Mouse (Mus musculus) G1E (cell line): ENCODE measurements around the gene Adgrv1. TPM values are rescaled to one million over a fixed set of nuclear protein-coding genes. Genes with fewer than 3 reads are reported as not detected.

ENCODE experiments used
- ATAC-seq: 2 replicates; pipeline ENCODE4 v1.8.0; 2016; ENCODE audit warnings: mild to moderate bottlenecking; ENCODE audit not compliant: insufficient number of reproducible peaks, poor library complexity, low FRiP score, severe bottlenecking; ENCODE audit errors: extremely low read depth
- DNase-seq: peaks from one replicate; pipeline ENCODE4 v3.0.0; 2012; ENCODE audit warnings: low spot score
- H3K27me3 ChIP-seq: 2 replicates; pipeline ENCODE4 v1.6.1; 2012; ENCODE audit warnings: mild to moderate bottlenecking, low read length, inconsistent platforms; ENCODE audit not compliant: insufficient read depth
- H3K36me3 ChIP-seq: replicated peaks from 2 replicates; pipeline ENCODE3; 2012; ENCODE audit warnings: mild to moderate bottlenecking, inconsistent platforms
- H3K4me1 ChIP-seq: 2 replicates; pipeline ENCODE4 v1.6.1; 2012; ENCODE audit warnings: low read depth, low read length, inconsistent platforms, mixed read lengths; ENCODE audit not compliant: insufficient read depth
- H3K4me3 ChIP-seq: 2 replicates; pipeline ENCODE4 v1.5.1; 2012; ENCODE audit warnings: low read depth, mild to moderate bottlenecking, inconsistent platforms, low read length, moderate library complexity, mixed read lengths
- H3K9me3 ChIP-seq: replicated peaks from 2 replicates; pipeline ENCODE4 v1.6.1; 2012; ENCODE audit warnings: inconsistent platforms
- CTCF ChIP-seq: IDR thresholded peaks from 2 replicates; pipeline ENCODE4 v1.5.1; 2012; ENCODE audit warnings: low read depth, low read length, inconsistent platforms, mixed read lengths
- GATA1 ChIP-seq: IDR thresholded peaks from 2 replicates; pipeline ENCODE4 v1.6.1; 2012; ENCODE audit warnings: borderline replicate concordance, low read length, inconsistent platforms, mixed read lengths
- GATA2 ChIP-seq: IDR thresholded peaks from 2 replicates; pipeline ENCODE4 v1.6.1; 2012; ENCODE audit warnings: low read depth, low read length, inconsistent platforms, borderline replicate concordance
- POLR2AphosphoS5 ChIP-seq: IDR thresholded peaks from 2 replicates; pipeline ENCODE4 v1.6.1; 2012; ENCODE audit warnings: low read depth, low read length, inconsistent platforms; ENCODE audit not compliant: insufficient replicate concordance
- TAL1 ChIP-seq: conservative IDR thresholded peaks from 2 replicates; pipeline ENCODE4 v1.6.1; 2012; ENCODE audit warnings: low read depth, low read length, inconsistent platforms, mixed read lengths
- polyA plus RNA-seq: library from polyadenylated mRNA; stranded (reverse); fragments of >175 nt; gene quantifications from 2 replicates; pipeline ENCODE4 v1.2.3, GENCODE M21; 2012
- total RNA-seq, 2 experiments: library from RNA; stranded (forward) in 1 of 2; stranded (reverse) in 1 of 2; fragments of 200-1000 nt in 1 of 2; fragments of >200 nt in 1 of 2; fragmentation: Nextera tagmentation in 1 of 2; gene quantifications; 2 replicates each; pipeline ENCODE4 v1.2.3; 2014 to 2017

Gene Adgrv1
- total and polyA plus RNA-seq, 3 experiments = 0.49 TPM; not detected in 2

DNA sequence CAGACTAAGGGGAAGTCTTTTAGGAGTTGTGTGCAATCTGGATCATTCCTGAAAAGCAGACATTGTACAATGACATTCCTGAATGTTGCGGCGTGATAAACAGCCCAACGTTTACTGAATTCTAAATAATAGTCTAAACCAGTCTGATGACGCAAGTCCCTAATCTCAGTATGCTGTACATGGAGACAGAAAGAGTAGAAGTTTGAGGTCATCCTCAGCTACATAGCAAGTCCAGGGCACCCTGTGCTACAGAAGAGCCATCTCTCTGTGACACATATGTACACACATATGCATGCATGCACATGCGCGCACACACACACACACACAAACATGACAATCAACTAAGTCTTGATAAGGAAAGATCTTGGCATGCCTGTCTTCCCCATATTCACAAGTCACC, 262.8 kb downstream of the Adgrv1 start:
- ATAC-seq = no peak
- H3K9me3 ChIP-seq = no peaks in the 10 kb centered on the region

DNA sequence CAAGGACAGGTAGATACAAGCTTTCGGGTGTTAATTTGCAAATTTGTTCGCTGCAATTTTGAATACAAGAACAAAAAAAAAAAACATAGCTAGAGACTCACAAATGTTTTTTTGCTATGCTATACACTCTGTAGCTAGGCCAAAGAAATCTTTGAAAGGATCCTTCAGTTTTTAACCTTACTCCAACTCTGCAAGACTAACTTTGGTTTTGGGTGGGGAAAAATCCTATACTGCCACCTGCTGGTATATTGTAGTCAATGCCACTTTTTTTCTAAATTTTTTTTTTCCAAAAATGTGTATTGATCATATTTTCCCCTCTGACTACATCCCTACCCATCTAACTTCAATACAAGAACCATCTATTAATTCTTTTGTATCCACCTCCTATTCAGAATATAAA, 263.4 kb downstream of the Adgrv1 start:
- no peak for ATAC-seq

More for the DNA sequence above, 262.8 kb downstream of the Adgrv1 start:
- H3K4me1 ChIP-seq = no peaks in the 10 kb centered on the region
- H3K36me3 ChIP-seq = no peaks in the 10 kb centered on the region
- H3K27me3 ChIP-seq = no peaks in the 10 kb centered on the region
- no peak for DNase-seq
- TF ChIP-seq GATA1 (no peak), POLR2AphosphoS5 (no peak), GATA2 (no peak), CTCF (no peak), TAL1 (no peak)
- no peak overlapping the region for H3K4me3 ChIP-seq

DNA sequence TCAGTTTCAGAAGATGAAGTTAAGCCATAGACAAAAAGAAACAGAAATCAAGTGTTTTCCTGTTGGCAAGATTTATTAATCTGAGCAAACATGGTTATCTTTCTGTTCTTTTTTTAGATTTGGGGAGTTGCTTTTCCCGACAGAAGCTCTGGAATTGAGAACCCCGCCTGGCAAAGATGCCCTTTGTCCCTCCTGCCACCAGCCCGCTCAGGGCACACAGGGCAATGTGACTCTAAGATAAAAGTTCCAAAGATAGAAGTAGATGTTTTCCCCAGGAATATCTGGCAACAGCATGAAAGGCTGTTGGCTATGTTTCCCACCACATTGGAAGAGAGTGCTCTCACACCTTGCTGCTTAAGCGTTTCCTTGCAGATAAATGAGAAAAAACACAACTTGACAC, 264.0 kb downstream of the Adgrv1 start:
- TF ChIP-seq TAL1 (no peak), POLR2AphosphoS5 (no peak), GATA1 (no peak), CTCF (no peak), GATA2 (no peak)
- Histone ChIP-seq H3K4me3 (no peak overlapping the region), H3K4me1 (no peaks in the 10 kb centered on the region), H3K9me3 (no peaks in the 10 kb centered on the region), H3K36me3 (no peaks in the 10 kb centered on the region), H3K27me3 (no peaks in the 10 kb centered on the region)
- no peak for ATAC-seq
- no peak for DNase-seq

More for the DNA sequence above, 263.4 kb downstream of the Adgrv1 start:
- no peak for TF ChIP-seq GATA2
- no peak for TF ChIP-seq POLR2AphosphoS5
- no peak for TF ChIP-seq CTCF
- no peak for TF ChIP-seq TAL1
- TF ChIP-seq GATA1 = no peak
- DNase-seq = no peak
- Histone ChIP-seq H3K4me3 (no peak overlapping the region), H3K27me3 (no peaks in the 10 kb centered on the region), H3K4me1 (no peaks in the 10 kb centered on the region), H3K9me3 (no peaks in the 10 kb centered on the region), H3K36me3 (no peaks in the 10 kb centered on the region)

DNA sequence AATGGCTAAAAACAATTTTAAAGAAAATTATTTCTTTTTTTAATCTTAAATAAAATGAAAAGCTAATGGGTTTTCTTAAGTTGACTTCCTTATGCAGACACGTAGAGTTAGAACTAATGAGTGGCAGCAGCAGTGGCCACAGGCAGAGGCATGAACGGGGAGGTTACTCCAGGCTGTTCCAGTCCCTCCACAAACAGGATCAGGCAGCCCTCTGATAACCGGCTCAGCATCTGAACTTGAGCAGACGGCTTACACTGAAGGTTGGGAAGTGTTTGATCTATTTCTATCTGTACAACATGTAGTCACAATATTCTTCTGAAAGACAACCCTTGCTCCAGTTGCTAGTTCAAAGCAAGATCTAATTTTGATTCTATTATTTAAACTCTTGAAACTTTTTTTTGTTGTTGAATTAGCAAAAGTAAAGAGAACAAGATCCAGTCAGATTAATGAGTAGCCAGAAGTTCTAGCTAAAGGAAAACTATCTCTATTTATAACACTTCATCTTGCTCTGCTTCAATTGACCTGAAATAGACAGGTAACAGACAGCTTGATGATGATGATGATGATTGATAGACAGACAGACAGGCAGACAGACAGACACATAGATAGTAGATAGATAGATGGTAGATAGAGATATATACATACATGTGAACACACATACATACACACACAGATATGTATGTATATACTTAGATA, 265.1 kb downstream of the Adgrv1 start:
- H3K27me3 ChIP-seq = no peaks in the 10 kb centered on the region
- H3K9me3 ChIP-seq = no peaks in the 10 kb centered on the region
- DNase-seq = no peak
- H3K4me3 ChIP-seq = no peak overlapping the region
- no peaks in the 10 kb centered on the region for H3K4me1 ChIP-seq
- TF ChIP-seq GATA2 = no peak
- TF ChIP-seq TAL1 = no peak
- no peak for TF ChIP-seq CTCF
- no peak for TF ChIP-seq POLR2AphosphoS5
- TF ChIP-seq GATA1 = no peak
- ATAC-seq = no peak
- no peaks in the 10 kb centered on the region for H3K36me3 ChIP-seq

DNA sequence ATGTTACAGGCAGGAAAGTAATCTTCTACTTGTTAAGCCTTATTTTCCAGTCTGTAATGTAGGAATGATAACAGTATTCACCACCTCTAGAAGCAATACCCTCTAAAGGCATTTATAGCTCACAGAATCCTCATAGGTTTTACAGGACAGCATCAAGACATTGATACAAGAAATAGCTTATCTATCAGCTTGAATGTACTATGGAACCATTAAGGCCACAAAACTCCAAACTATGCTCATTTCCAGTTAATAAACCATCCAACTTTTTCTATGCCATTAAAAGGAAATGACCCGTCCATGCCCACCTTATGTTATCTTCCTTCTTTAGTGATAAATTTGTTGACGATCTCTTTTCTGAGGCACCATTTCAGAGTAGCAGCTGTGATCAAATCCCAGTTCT, 272.6 kb downstream of the Adgrv1 start:
- ATAC-seq (no peak), DNase-seq (no peak)
- Histone ChIP-seq H3K9me3 (no peaks in the 10 kb centered on the region), H3K4me3 (no peak overlapping the region), H3K27me3 (peaks cover 5% of the 10 kb centered on the region), H3K36me3 (no peaks in the 10 kb centered on the region), H3K4me1 (no peaks in the 10 kb centered on the region)
- TF ChIP-seq GATA1 (no peak), POLR2AphosphoS5 (no peak), GATA2 (no peak), TAL1 (no peak), CTCF (no peak)

DNA sequence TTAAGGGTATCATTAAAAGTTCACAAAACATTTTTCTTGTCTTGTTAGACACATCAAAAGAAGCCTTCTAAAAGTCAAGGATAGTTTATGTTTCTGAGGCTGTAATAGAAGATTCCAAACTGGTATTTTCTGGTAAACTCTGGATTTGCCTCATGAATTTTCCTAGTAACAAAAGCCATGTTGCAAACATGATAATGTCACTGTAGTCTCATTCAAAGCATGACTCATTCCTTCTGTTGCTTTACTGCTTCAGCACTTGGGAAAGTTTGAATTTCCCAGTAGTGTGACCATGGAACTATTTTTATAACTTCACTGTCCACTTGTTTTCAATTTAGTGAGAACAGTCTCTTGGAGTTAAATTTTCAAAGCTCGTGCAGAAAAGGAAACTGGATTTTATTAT, 274.2 kb downstream of the Adgrv1 start:
- DNase-seq (no peak), ATAC-seq (no peak)
- Histone ChIP-seq H3K9me3 (no peaks in the 10 kb centered on the region), H3K36me3 (no peaks in the 10 kb centered on the region), H3K4me1 (no peaks in the 10 kb centered on the region), H3K4me3 (no peak overlapping the region), H3K27me3 (peaks cover 5% of the 10 kb centered on the region)
- TF ChIP-seq CTCF = no peak
- no peak for TF ChIP-seq TAL1

DNA sequence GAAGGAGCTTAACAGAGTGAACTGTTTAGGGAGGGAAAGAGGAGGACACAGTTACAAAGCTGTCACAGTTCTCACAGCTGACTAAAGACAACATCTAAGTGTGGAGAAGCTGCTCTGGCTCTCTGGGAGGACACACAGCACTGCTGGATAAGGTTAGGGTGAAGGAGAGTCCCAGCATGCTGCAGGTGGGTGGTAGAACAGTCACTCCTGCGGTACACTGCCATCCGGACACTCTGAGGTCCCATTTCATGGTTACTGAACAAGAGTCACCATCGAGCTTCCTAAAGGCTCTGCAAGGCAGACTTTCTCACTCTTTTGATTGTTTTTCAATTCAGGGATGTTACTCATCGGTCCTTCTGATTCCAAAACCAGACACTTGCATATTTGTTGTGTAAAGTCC, 274.6 kb downstream of the Adgrv1 start:
- ATAC-seq = no peak
- DNase-seq = no peak
- Histone ChIP-seq H3K36me3 (no peaks in the 10 kb centered on the region), H3K27me3 (peaks cover 5% of the 10 kb centered on the region), H3K4me3 (no peak overlapping the region), H3K4me1 (no peaks in the 10 kb centered on the region), H3K9me3 (no peaks in the 10 kb centered on the region)
- TF ChIP-seq GATA2 (no peak), CTCF (no peak), POLR2AphosphoS5 (no peak), TAL1 (no peak), GATA1 (no peak)
